Comparison of ENCODE assay signal across 10 mouse cellular contexts in genomic region chr12:116145246-116145645, GRCm38 (mm10).
A peak's percentile ranks its signal among the peaks of the same experiment; 100 is the strongest.
DNase-seq lines count a peak whose midpoint lies in the region; ATAC-seq lines count a peak whose summit lies in the region.
"Had no signal": no experiment of that assay in that cellular context is flagged by ENCODE, and none has a peak within 500 bp of the region (broad histone marks: within the 10 kb centered on the region; RNA-seq: fewer than 3 reads in every experiment).

No protein-coding gene starts in this region.

- ATAC-seq in hematopoietic stem cell, adult 5-6 weeks (replicated peaks in 1 of 2; ENCODE audit: insufficient read depth in 1 of 2, low FRiP score in 2 of 2, low TSS enrichment in 1 of 2, low read depth in 1 of 2, poor library complexity in 2 of 2, severe bottlenecking in 2 of 2) = peak; percentile 82 to 86
- peak; percentile 43 for ATAC-seq in neutrophil, adult 5-6 weeks (ENCODE audit: extremely low read depth, insufficient number of reproducible peaks, low FRiP score, poor library complexity, severe bottlenecking)
- ATAC-seq: forebrain, embryonic 15.5 days had no signal

- DNase-seq in embryo, embryonic 10.5 days (ENCODE audit: low spot score) = peak; percentile 8
- DNase-seq in embryo, embryonic 10 days (ENCODE audit: low spot score) = no peak
- DNase-seq in CD4-positive helper T cell, adult 2 months (ENCODE audit: low read depth, low spot score) = peak; percentile 86
- DNase-seq in right cerebral cortex, adult 18-20 months = no peak
- DNase-seq in embryo, embryonic 9.5 days (ENCODE audit: extremely low spot score) = no peak
- no peak for DNase-seq in layer of hippocampus, postnatal 14 days (ENCODE audit: low spot score in 2 of 2)
- DNase-seq: cerebellum, postnatal 25 days had no signal

Comparison
In these comparisons a context has a peak if more than half of its experiments do, and no peak if none do; other contexts are left out.
1. DNase-seq: peak in embryo, embryonic 10.5 days (single experiment) and CD4-positive helper T cell, adult 2 months (single experiment); none in embryo, embryonic 10 days (single experiment), right cerebral cortex, adult 18-20 months (single experiment), embryo, embryonic 9.5 days (single experiment) and layer of hippocampus, postnatal 14 days (0 of 2).